Mouse (Mus musculus): ENCODE data around the gene Ube2r2. TPM values are rescaled to one million over a fixed set of nuclear protein-coding genes. Genes with fewer than 3 reads are reported as not detected.

Gene Ube2r2
- polyA plus RNA-seq, 1 experiment, result 18.8 TPM

DNA sequence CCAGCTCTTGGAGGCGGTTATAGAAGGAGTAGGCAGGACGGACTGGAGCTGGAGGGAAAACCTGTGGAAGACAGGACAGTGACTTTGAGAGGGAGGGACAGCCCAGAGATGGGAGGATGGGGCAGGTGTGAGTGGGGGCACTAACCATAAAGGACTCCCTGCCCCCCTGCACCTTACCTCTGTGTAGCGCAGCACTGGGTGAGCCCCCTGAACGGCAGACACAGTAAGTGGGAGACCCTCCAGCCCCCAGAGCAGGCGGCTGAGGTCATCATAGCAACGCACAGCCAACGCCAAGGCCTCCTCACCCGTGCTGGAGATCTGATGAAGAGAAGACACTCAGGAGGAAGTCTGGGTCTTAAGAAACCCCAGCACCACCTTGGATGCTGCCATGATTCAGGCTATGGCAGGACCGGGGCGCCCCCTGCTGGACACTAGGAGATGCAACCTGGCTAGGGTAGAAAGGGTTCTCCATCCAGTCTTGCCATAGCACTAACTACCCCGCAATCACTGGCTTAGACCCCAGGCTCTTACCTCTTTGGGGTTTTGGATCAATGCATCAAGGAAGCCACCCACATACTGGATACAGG lies 16.7 kb upstream of the Ube2r2 start:
- H3K4me1 ChIP-seq (ENCODE audit: control insufficient read depth, insufficient read depth, low read length), result peaks cover 2% of the 10 kb centered on the region; the same call in 1 of the 2 replicates
- no peak overlapping the region for H3K4me3 ChIP-seq (ENCODE audit: control insufficient read depth, low read depth, low read length)
- no peak overlapping the region for H3K27ac ChIP-seq (ENCODE audit: control insufficient read depth, insufficient read depth, low read depth, low read length)
- TF ChIP-seq CTCF (IDR thresholded peaks at IDR 0.05; ENCODE audit: control insufficient read depth, insufficient read depth, insufficient replicate concordance, low read depth, low read length) (peak; percentile 84), POLR2A (IDR thresholded peaks at IDR 0.05; ENCODE audit: control insufficient read depth, low read depth, low read length) (no peak)
- peaks cover 3% of the 10 kb centered on the region for H3K36me3 ChIP-seq (ENCODE audit: control insufficient read depth, insufficient read depth, low read length)
- no peaks in the 10 kb centered on the region for H3K27me3 ChIP-seq (ENCODE audit: control insufficient read depth, insufficient read depth, low read length)

DNA sequence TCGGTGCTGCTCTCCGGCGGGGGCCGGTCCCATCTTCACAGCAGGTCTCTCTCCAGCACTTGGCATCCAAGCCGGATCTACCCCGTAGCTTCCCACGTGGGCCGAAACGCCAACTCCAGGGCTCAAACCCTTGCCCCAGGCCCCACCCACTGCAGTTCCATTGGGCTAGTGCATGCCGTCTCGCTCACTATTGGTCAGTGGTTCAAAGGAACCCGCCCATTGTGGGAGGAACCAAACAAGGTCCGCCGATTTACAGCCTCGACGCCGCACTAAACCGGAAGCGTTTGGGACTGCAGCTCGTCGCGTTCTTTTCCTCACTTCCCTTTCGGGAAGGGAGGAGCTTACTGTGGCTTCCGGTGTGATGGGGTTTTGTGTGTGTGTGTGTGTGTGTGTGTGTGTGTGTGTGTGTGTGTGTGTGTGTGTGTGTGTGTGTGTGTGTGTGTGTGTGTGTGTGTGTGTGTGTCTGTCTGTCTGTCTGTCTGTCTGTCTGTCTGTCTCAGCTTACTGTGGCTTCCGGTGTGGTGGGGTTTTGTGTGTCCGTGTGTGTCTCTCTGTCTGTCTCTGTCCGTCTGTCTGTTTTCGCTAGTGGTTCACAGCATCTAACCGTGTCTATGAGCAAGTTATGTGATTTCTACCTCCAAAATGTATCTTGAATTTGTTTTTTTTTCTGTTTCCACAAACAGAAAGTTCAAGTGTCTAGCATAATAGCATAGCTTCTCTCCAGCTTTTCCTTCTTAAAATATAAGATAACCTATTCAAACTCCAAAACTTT lies 11.2 kb upstream of the Ube2r2 start, which contains the start of gene Nol6:
TSS of gene Nol6 (minus strand) at position 276 of the 772 bp plus-strand sequence.
- peak; percentile 54; the same call in 1 of the 2 replicates for TF ChIP-seq POLR2A (IDR thresholded peaks at IDR 0.05; ENCODE audit: control insufficient read depth, low read depth, low read length)
- TF ChIP-seq CTCF (IDR thresholded peaks at IDR 0.05; ENCODE audit: control insufficient read depth, insufficient read depth, insufficient replicate concordance, low read depth, low read length), result no peak
- H3K4me1 ChIP-seq (ENCODE audit: control insufficient read depth, insufficient read depth, low read length), result peaks cover 2% of the 10 kb centered on the region; the same call in 1 of the 2 replicates
- no peaks in the 10 kb centered on the region for H3K27me3 ChIP-seq (ENCODE audit: control insufficient read depth, insufficient read depth, low read length)
- peak within 1 kb of the TSS; percentile 73 for H3K27ac ChIP-seq (ENCODE audit: control insufficient read depth, insufficient read depth, low read depth, low read length)
- no peaks in the 10 kb centered on the region for H3K36me3 ChIP-seq (ENCODE audit: control insufficient read depth, insufficient read depth, low read length)
- peak within 1 kb of the TSS; percentile 94 for H3K4me3 ChIP-seq (ENCODE audit: control insufficient read depth, low read depth, low read length)

DNA sequence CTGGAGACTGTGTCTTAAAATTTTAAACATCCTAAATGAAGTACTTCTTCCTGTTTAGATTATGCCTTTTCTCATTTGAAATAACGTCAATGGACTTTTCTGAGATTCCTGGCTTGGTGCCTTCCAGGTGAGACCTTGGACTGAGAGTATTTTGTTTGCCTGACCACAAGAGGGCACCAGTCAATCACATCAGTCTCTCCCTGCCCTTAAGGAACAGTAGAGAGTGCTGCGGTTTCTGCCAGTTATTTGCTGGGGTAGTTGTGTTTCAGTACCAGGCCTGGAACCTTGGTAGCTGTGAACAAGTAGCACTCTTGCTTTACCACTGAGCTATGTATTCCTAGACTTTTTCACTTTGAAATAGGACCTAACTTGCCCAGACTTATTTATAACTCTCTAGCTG lies 6.1 kb upstream of the Ube2r2 start:
- no peaks in the 10 kb centered on the region for H3K27me3 ChIP-seq (ENCODE audit: control insufficient read depth, insufficient read depth, low read length)
- no peak overlapping the region for H3K4me3 ChIP-seq (ENCODE audit: control insufficient read depth, low read depth, low read length)
- no peaks in the 10 kb centered on the region for H3K36me3 ChIP-seq (ENCODE audit: control insufficient read depth, insufficient read depth, low read length)
- H3K27ac ChIP-seq (ENCODE audit: control insufficient read depth, insufficient read depth, low read depth, low read length), result no peak overlapping the region
- no peaks in the 10 kb centered on the region; the same call in 1 of the 2 replicates for H3K4me1 ChIP-seq (ENCODE audit: control insufficient read depth, insufficient read depth, low read length)
- TF ChIP-seq POLR2A (IDR thresholded peaks at IDR 0.05; ENCODE audit: control insufficient read depth, low read depth, low read length) (no peak), CTCF (IDR thresholded peaks at IDR 0.05; ENCODE audit: control insufficient read depth, insufficient read depth, insufficient replicate concordance, low read depth, low read length) (peak; percentile 38; the same call in 1 of the 2 replicates)

DNA sequence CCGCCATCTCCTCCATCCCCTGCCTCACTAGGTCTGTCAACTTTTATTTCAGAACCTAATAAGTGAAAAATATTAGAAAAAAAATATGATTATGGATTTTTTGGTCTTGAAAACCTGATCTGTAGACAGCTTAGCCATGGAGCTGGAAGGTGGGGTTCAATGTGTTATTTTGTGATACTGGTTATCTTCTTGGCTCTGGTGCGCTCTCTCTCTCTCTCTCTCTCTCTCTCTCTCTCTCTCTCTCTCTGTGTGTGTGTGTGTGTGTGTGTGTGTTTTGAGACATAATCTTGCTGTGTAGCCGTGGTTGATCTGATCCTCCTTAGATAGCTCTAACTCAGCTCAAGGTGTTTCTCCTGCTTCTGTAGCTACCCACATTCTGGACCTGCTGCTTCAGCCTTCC lies 5.7 kb upstream of the Ube2r2 start:
- H3K27me3 ChIP-seq (ENCODE audit: control insufficient read depth, insufficient read depth, low read length), result no peaks in the 10 kb centered on the region
- TF ChIP-seq POLR2A (IDR thresholded peaks at IDR 0.05; ENCODE audit: control insufficient read depth, low read depth, low read length), result no peak
- no peak for TF ChIP-seq CTCF (IDR thresholded peaks at IDR 0.05; ENCODE audit: control insufficient read depth, insufficient read depth, insufficient replicate concordance, low read depth, low read length)
- H3K4me1 ChIP-seq (ENCODE audit: control insufficient read depth, insufficient read depth, low read length), result peaks cover 1% of the 10 kb centered on the region
- H3K27ac ChIP-seq (ENCODE audit: control insufficient read depth, insufficient read depth, low read depth, low read length), result no peak overlapping the region
- H3K4me3 ChIP-seq (ENCODE audit: control insufficient read depth, low read depth, low read length), result no peak overlapping the region
- no peaks in the 10 kb centered on the region for H3K36me3 ChIP-seq (ENCODE audit: control insufficient read depth, insufficient read depth, low read length)

DNA sequence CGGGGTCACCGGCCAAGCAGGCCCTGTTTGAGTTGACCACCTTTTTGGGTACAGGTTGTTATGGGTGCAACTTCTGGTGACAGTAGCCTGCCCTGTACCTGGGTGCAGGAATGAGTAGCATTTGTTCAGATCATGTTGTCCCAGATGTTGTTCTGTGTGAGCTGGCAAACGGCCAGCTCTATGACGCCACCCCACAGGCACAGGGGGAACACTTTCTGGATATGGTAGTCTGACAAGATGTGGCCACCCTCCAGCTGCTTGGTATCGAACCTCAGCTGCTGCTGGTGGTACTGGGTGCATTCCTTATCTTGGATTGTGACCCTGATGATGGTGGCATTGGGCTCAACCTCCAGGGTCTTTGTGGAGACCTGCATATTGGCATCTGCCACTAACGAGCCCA lies 3.1 kb upstream of the Ube2r2 start:
- Histone ChIP-seq H3K4me1 (ENCODE audit: control insufficient read depth, insufficient read depth, low read length) (peaks cover 8% of the 10 kb centered on the region), H3K27ac (ENCODE audit: control insufficient read depth, insufficient read depth, low read depth, low read length) (no peak overlapping the region), H3K4me3 (ENCODE audit: control insufficient read depth, low read depth, low read length) (no peak overlapping the region), H3K36me3 (ENCODE audit: control insufficient read depth, insufficient read depth, low read length) (no peaks in the 10 kb centered on the region), H3K27me3 (ENCODE audit: control insufficient read depth, insufficient read depth, low read length) (no peaks in the 10 kb centered on the region)
- TF ChIP-seq CTCF (IDR thresholded peaks at IDR 0.05; ENCODE audit: control insufficient read depth, insufficient read depth, insufficient replicate concordance, low read depth, low read length), result no peak
- TF ChIP-seq POLR2A (IDR thresholded peaks at IDR 0.05; ENCODE audit: control insufficient read depth, low read depth, low read length), result no peak

DNA sequence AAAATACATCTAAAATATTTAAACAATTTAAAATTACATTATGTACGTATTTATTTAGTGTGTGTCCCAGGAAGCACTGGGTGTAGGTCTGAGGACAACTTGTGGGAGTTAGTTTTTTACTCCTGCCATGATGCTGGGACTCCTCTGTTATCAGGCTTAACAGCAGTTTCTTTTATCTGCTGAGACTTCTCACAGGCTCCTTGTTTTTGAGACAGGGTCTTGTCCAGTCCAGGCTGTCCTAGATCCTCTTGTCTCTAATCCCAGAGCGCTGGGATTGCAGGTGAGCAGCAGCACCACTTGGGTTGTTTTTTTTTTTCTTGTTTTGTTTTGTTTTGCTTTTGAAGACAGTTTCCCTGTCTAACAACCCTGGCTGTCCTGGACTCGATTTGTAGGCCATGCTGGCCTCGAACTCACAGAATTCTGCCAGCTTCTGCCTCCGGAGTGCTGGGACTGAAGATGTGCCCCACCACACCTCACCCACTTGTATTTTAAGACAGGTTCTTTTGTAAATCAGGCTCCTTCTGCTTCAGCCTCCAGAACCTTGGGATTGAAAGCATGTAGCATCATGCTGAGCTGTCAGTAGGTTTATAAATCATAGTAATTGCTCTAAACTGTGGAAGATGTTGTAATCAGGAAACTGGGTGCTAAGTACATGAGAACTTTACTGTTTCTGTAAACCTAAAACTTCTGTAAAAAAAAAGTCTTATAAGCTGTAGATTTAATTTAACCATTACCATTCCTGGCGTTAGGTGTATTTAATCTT lies 1.8 kb upstream of the Ube2r2 start:
- TF ChIP-seq CTCF (IDR thresholded peaks at IDR 0.05; ENCODE audit: control insufficient read depth, insufficient read depth, insufficient replicate concordance, low read depth, low read length), result no peak
- no peak for TF ChIP-seq POLR2A (IDR thresholded peaks at IDR 0.05; ENCODE audit: control insufficient read depth, low read depth, low read length)
- H3K36me3 ChIP-seq (ENCODE audit: control insufficient read depth, insufficient read depth, low read length), result no peaks in the 10 kb centered on the region
- H3K4me1 ChIP-seq (ENCODE audit: control insufficient read depth, insufficient read depth, low read length), result peaks cover 8% of the 10 kb centered on the region
- H3K27ac ChIP-seq (ENCODE audit: control insufficient read depth, insufficient read depth, low read depth, low read length), result no peak overlapping the region
- no peaks in the 10 kb centered on the region for H3K27me3 ChIP-seq (ENCODE audit: control insufficient read depth, insufficient read depth, low read length)
- peak overlapping the region; percentile 54 for H3K4me3 ChIP-seq (ENCODE audit: control insufficient read depth, low read depth, low read length)

Measured in testis, adult 2 months (tissue).